Mouse (Mus musculus): Measurements from ENCODE around the gene Brd1. TPM values are rescaled to one million over a fixed set of nuclear protein-coding genes. Genes with fewer than 3 reads are reported as not detected.
"Not testable (repeated sequence)": the region's sequence is repeated elsewhere in the genome, so short reads cannot be mapped to it uniquely, and the experiment has no call there.

Brd1 gene
- 43.5 and 45.2 TPM in 2 replicates for total RNA-seq (2014; rRNA removed)
- 12.4 and 13.1 TPM in 2 replicates for polyA plus RNA-seq (2015; fragmentation: Nextera tagmentation; extraction: Ambion mirVana)

- peaks cover 14% of the 10 kb centered on the region for H3K36me3 ChIP-seq (ENCODE audit: insufficient read depth, low read length)
- H3K4me2 ChIP-seq (ENCODE audit: low read depth, low read length): peak within 1 kb of the TSS; percentile 82
- peak; percentile 93 for DNase-seq (ENCODE audit: low spot score)
- H3K27me3 ChIP-seq (ENCODE audit: insufficient read depth, low read length): no peaks in the 10 kb centered on the region
- H3K4me3 ChIP-seq (ENCODE audit: low read length): peak within 1 kb of the TSS; percentile 98
- WGBS: 1% methylated on average over 80 of the region's 103 CpGs
- H3K27ac ChIP-seq: peak within 1 kb of the TSS; percentile 92
- peak within 1 kb of the TSS; percentile 99 for H3K9ac ChIP-seq (replicated peaks; ENCODE audit: low read length)
- H3K9me3 ChIP-seq (ENCODE audit: low read length): no peaks in the 10 kb centered on the region
- peaks cover 16% of the 10 kb centered on the region for H3K4me1 ChIP-seq (ENCODE audit: insufficient read depth, low read length)
- peak; percentile 90 for ATAC-seq
- TF ChIP-seq CTCF (IDR thresholded peaks at IDR 0.05; ENCODE audit: low read depth): no peak
Measured at GRCm38 (mm10) chr15:88733834-88734571, at the start of gene Brd1. TSS of gene Brd1 (minus strand) at chr15:88734233.

GRCm38 (mm10) chr15:88774630-88775029 lies 40.6 kb upstream of the Brd1 start:
- H3K27me3 ChIP-seq (ENCODE audit: insufficient read depth, low read length); H3K36me3 ChIP-seq (ENCODE audit: insufficient read depth, low read length): not testable (repeated sequence)

GRCm38 (mm10) chr15:88768537-88768936 lies 34.5 kb upstream of the Brd1 start:
- H3K27me3 ChIP-seq (ENCODE audit: insufficient read depth, low read length): no peaks in the 10 kb centered on the region
- H3K4me3 ChIP-seq (ENCODE audit: low read length): no peak overlapping the region
- no peak overlapping the region for H3K27ac ChIP-seq
- H3K4me2 ChIP-seq (ENCODE audit: low read depth, low read length): no peak overlapping the region
- DNase-seq (ENCODE audit: low spot score) (no peak), ATAC-seq (no peak)
- no peaks in the 10 kb centered on the region for H3K4me1 ChIP-seq (ENCODE audit: insufficient read depth, low read length)
- TF ChIP-seq CTCF (IDR thresholded peaks at IDR 0.05; ENCODE audit: low read depth): no peak
- no peaks in the 10 kb centered on the region for H3K9me3 ChIP-seq (ENCODE audit: low read length)
- H3K36me3 ChIP-seq (ENCODE audit: insufficient read depth, low read length): peaks cover 6% of the 10 kb centered on the region; the same call in 1 of the 2 replicates
- H3K9ac ChIP-seq (replicated peaks; ENCODE audit: low read length): no peak overlapping the region
- WGBS: 95% methylated on average over 1 of the region's 1 CpGs

More at GRCm38 (mm10) chr15:88774630-88775029, 40.6 kb upstream of the Brd1 start:
- H3K4me2 ChIP-seq (ENCODE audit: low read depth, low read length); H3K4me3 ChIP-seq (ENCODE audit: low read length); H3K9ac ChIP-seq (replicated peaks; ENCODE audit: low read length); H3K9me3 ChIP-seq (ENCODE audit: low read length); DNase-seq (ENCODE audit: low spot score); ATAC-seq; H3K4me1 ChIP-seq (ENCODE audit: insufficient read depth, low read length); H3K27ac ChIP-seq: not testable (repeated sequence)
- WGBS: 96% methylated on average over 5 of the region's 5 CpGs

- not testable (repeated sequence) for H3K9me3 ChIP-seq (ENCODE audit: low read length)
Measured at GRCm38 (mm10) chr15:88766139-88766538, 32.1 kb upstream of the Brd1 start.

GRCm38 (mm10) chr15:88761551-88761950 lies 27.5 kb upstream of the Brd1 start:
- Histone ChIP-seq H3K9me3 (ENCODE audit: low read length) (no peaks in the 10 kb centered on the region), H3K4me2 (ENCODE audit: low read depth, low read length) (no peak overlapping the region), H3K36me3 (ENCODE audit: insufficient read depth, low read length) (peaks cover 15% of the 10 kb centered on the region; the same call in 1 of the 2 replicates), H3K4me1 (ENCODE audit: insufficient read depth, low read length) (no peaks in the 10 kb centered on the region), H3K4me3 (ENCODE audit: low read length) (no peak overlapping the region), H3K27me3 (ENCODE audit: insufficient read depth, low read length) (no peaks in the 10 kb centered on the region), H3K9ac (replicated peaks; ENCODE audit: low read length) (no peak overlapping the region), H3K27ac (no peak overlapping the region)
- DNase-seq (ENCODE audit: low spot score) (no peak), ATAC-seq (no peak)
- 96% methylated on average over 4 of the region's 4 CpGs for WGBS
- no peak for TF ChIP-seq CTCF (IDR thresholded peaks at IDR 0.05; ENCODE audit: low read depth)

More at GRCm38 (mm10) chr15:88766139-88766538, 32.1 kb upstream of the Brd1 start:
- H3K27ac ChIP-seq; ATAC-seq; H3K27me3 ChIP-seq (ENCODE audit: insufficient read depth, low read length); H3K9ac ChIP-seq (replicated peaks; ENCODE audit: low read length); DNase-seq (ENCODE audit: low spot score); H3K4me3 ChIP-seq (ENCODE audit: low read length); H3K4me2 ChIP-seq (ENCODE audit: low read depth, low read length); H3K36me3 ChIP-seq (ENCODE audit: insufficient read depth, low read length); H3K4me1 ChIP-seq (ENCODE audit: insufficient read depth, low read length): not testable (repeated sequence)
- WGBS: 98% methylated on average over 2 of the region's 2 CpGs

- ATAC-seq (no peak), DNase-seq (ENCODE audit: low spot score) (no peak)
- no peaks in the 10 kb centered on the region for H3K27me3 ChIP-seq (ENCODE audit: insufficient read depth, low read length)
- H3K27ac ChIP-seq: no peak overlapping the region
- no peak overlapping the region for H3K4me2 ChIP-seq (ENCODE audit: low read depth, low read length)
- no peak for TF ChIP-seq CTCF (IDR thresholded peaks at IDR 0.05; ENCODE audit: low read depth)
- H3K9ac ChIP-seq (replicated peaks; ENCODE audit: low read length): no peak overlapping the region
- 94% methylated on average over 3 of the region's 3 CpGs for WGBS
- no peak overlapping the region for H3K4me3 ChIP-seq (ENCODE audit: low read length)
- no peaks in the 10 kb centered on the region for H3K9me3 ChIP-seq (ENCODE audit: low read length)
- H3K36me3 ChIP-seq (ENCODE audit: insufficient read depth, low read length): peaks cover 15% of the 10 kb centered on the region; the same call in 1 of the 2 replicates
- peaks cover 3% of the 10 kb centered on the region; the same call in 1 of the 2 replicates for H3K4me1 ChIP-seq (ENCODE audit: insufficient read depth, low read length)
Measured at GRCm38 (mm10) chr15:88758061-88758460, 24.0 kb upstream of the Brd1 start.

- DNase-seq (ENCODE audit: low spot score): no peak
- H3K36me3 ChIP-seq (ENCODE audit: insufficient read depth, low read length): peaks cover 11% of the 10 kb centered on the region; the same call in 1 of the 2 replicates
- no peaks in the 10 kb centered on the region for H3K9me3 ChIP-seq (ENCODE audit: low read length)
- 98% methylated on average over 18 of the region's 18 CpGs for WGBS
- no peak for ATAC-seq
- H3K4me2 ChIP-seq (ENCODE audit: low read depth, low read length): no peak overlapping the region
- no peak overlapping the region for H3K4me3 ChIP-seq (ENCODE audit: low read length)
- peaks cover 8% of the 10 kb centered on the region; the same call in 1 of the 2 replicates for H3K4me1 ChIP-seq (ENCODE audit: insufficient read depth, low read length)
- TF ChIP-seq CTCF (IDR thresholded peaks at IDR 0.05; ENCODE audit: low read depth): no peak
- H3K27me3 ChIP-seq (ENCODE audit: insufficient read depth, low read length): no peaks in the 10 kb centered on the region
- H3K27ac ChIP-seq: no peak overlapping the region
- H3K9ac ChIP-seq (replicated peaks; ENCODE audit: low read length): no peak overlapping the region
Measured at GRCm38 (mm10) chr15:88755761-88756160, 21.7 kb upstream of the Brd1 start.

Data from hindbrain, postnatal 0 days (tissue).